Mouse (Mus musculus) embryonic facial prominence, embryonic 10.5 days (tissue): ENCODE data around the gene Tbc1d22a. TPM values are rescaled to one million over a fixed set of nuclear protein-coding genes. Genes with fewer than 3 reads are reported as not detected.

ENCODE experiments used
- DNase-seq: peaks from one replicate; pipeline ENCODE4 v3.0.0-alpha.2; 2017; ENCODE audit warnings: low spot score
- H3K27ac ChIP-seq: fragments of 300-500 bp; sonication (generic); replicated peaks from 2 replicates; pipeline ENCODE4 v1.5.1; 2016; ENCODE audit warnings: mild to moderate bottlenecking
- H3K27me3 ChIP-seq: fragments of 300-500 bp; sonication (generic); replicated peaks from 2 replicates; pipeline ENCODE4 v1.6.1; 2016; ENCODE audit warnings: low read depth, mild to moderate bottlenecking; ENCODE audit not compliant: poor library complexity, severe bottlenecking
- H3K36me3 ChIP-seq: fragments of 300-500 bp; sonication (generic); replicated peaks from 2 replicates; pipeline ENCODE4 v1.6.1; 2016; ENCODE audit warnings: mild to moderate bottlenecking, moderate library complexity
- H3K4me1 ChIP-seq: fragments of 300-500 bp; sonication (generic); 2 replicates; pipeline ENCODE4 v1.6.1; 2016
- H3K4me3 ChIP-seq: fragments of 300-500 bp; sonication (generic); 2 replicates; pipeline ENCODE4 v1.5.1; 2016; ENCODE audit warnings: mild to moderate bottlenecking, moderate library complexity
- H3K9me3 ChIP-seq: fragments of 300-500 bp; sonication (generic); 2 replicates; pipeline ENCODE4 v1.6.1; 2016; ENCODE audit warnings: mild to moderate bottlenecking
- WGBS: fragments of 180-500 bp; shearing (Covaris S2); methylation state at CpG from one replicate; pipeline ENCODE4 v1.1.7; 2016; 5-methylcytosine and 5-hydroxymethylcytosine counted together
- polyA plus RNA-seq: library from polyadenylated mRNA; unstranded; fragments of >200 nt; fragmentation: Nextera tagmentation; extraction: Ambion mirVana; gene quantifications from 2 replicates; pipeline ENCODE4 v1.2.1, GENCODE M21; 2016

Tbc1d22a gene
- polyA plus RNA-seq, 1 experiment from 2014 or later = 11.2 TPM

- Histone ChIP-seq H3K9me3 (no peaks in the 10 kb centered on the region), H3K4me3 (no peak overlapping the region), H3K27ac (peak overlapping the region; percentile 42; the same call in 1 of the 2 replicates), H3K4me1 (peaks cover 75% of the 10 kb centered on the region), H3K27me3 (no peaks in the 10 kb centered on the region), H3K36me3 (no peaks in the 10 kb centered on the region)
- DNase-seq = no peak
- 73% methylated on average over 5 of the region's 5 CpGs for WGBS
These were observed 260.7 kb downstream of the Tbc1d22a start for GRCm38 (mm10) chr15:86474951-86475350.

DNA sequence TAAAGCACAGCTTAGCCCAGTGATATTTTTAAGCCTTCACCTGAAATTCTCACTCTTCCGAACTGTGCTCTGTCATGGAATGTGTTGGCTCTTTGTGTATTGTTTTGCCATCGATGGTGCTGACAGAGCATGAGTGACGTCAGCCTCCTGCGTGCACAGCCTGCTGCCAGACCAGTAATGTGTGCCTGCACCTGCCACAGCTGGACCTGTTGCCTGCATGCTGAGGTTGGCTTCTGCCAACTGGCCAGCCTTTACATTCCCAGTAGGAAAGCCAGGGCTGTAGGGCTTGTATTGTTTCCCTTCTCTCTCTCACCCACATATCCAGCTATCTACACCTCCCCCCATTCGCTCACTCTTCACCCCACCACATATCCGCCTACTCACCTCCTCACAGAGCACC, 262.2 kb downstream of the Tbc1d22a start:
- no peak overlapping the region for H3K27ac ChIP-seq
- no peaks in the 10 kb centered on the region for H3K27me3 ChIP-seq
- WGBS = 76% methylated on average over 6 of the region's 6 CpGs
- no peak for DNase-seq
- peaks cover 75% of the 10 kb centered on the region for H3K4me1 ChIP-seq
- H3K4me3 ChIP-seq = no peak overlapping the region
- H3K36me3 ChIP-seq = no peaks in the 10 kb centered on the region
- no peaks in the 10 kb centered on the region for H3K9me3 ChIP-seq

- 68% methylated on average over 6 of the region's 6 CpGs for WGBS
- DNase-seq = no peak
- Histone ChIP-seq H3K4me3 (no peak overlapping the region), H3K9me3 (no peaks in the 10 kb centered on the region), H3K4me1 (peaks cover 73% of the 10 kb centered on the region), H3K36me3 (no peaks in the 10 kb centered on the region), H3K27me3 (no peaks in the 10 kb centered on the region), H3K27ac (no peak overlapping the region)
These were observed 262.8 kb downstream of the Tbc1d22a start for GRCm38 (mm10) chr15:86477032-86477431.

DNA sequence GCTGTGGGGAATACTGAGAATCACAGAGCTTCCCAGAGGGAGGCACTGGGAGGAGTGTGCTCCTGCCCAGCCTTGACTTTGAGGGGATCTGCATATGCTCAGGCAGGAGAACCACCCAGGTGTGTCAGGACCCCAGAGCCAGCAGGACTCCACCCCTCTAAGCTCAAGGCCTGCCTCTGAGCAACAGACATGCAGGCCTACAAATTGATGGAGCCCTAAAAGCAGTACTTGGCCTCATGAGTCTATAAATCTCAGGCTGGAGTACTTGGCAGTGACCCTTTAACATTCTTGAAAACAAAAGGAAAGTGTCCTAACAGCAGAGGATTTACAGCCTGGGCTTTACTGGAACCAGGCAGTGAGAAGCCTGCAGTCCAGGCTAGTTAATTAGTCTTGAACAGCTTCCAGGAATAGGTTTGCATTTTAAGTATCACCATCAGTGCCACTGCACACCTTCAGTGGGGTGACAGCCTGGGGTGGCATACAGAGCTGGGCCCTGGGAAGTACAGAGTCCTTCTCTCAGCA, 263.3 kb downstream of the Tbc1d22a start:
- H3K4me1 ChIP-seq = peaks cover 68% of the 10 kb centered on the region
- H3K27me3 ChIP-seq = no peaks in the 10 kb centered on the region
- DNase-seq = no peak
- no peak overlapping the region for H3K27ac ChIP-seq
- H3K36me3 ChIP-seq = no peaks in the 10 kb centered on the region
- no peaks in the 10 kb centered on the region for H3K9me3 ChIP-seq
- H3K4me3 ChIP-seq = no peak overlapping the region

GRCm38 (mm10) chr15:86478685-86479502, 264.6 kb downstream of the Tbc1d22a start:
- peak; percentile 40 for DNase-seq
- no peaks in the 10 kb centered on the region for H3K27me3 ChIP-seq
- peak overlapping the region; percentile 7; the same call in 1 of the 2 replicates for H3K27ac ChIP-seq
- H3K4me3 ChIP-seq = no peak overlapping the region
- peaks cover 55% of the 10 kb centered on the region for H3K4me1 ChIP-seq
- H3K9me3 ChIP-seq = no peaks in the 10 kb centered on the region
- WGBS = 66% methylated on average over 13 of the region's 13 CpGs
- no peaks in the 10 kb centered on the region for H3K36me3 ChIP-seq

DNA sequence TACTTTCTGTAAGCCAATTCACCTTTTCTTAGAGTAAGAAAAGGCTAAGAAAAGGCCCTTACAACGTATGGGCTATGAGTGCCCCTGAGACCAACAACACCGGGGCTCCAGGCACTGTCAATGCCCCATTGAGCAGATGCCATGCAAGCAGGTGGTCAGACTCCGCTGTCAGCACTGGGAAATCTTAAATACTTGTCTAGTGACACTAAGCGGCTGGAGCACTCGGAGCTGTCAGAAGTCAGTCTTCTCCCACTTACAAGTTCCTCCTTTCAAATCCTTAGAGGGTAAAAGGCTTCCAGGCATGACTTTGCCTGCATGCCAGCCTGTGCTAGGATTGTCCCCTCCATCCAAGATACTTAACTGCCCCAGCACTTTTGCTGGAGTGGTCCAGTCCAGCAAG, 268.1 kb downstream of the Tbc1d22a start:
- WGBS = 87% methylated on average over 5 of the region's 5 CpGs
- Histone ChIP-seq H3K4me3 (no peak overlapping the region), H3K27me3 (no peaks in the 10 kb centered on the region), H3K9me3 (no peaks in the 10 kb centered on the region), H3K27ac (no peak overlapping the region), H3K36me3 (no peaks in the 10 kb centered on the region), H3K4me1 (peaks cover 46% of the 10 kb centered on the region)
- no peak for DNase-seq

DNA sequence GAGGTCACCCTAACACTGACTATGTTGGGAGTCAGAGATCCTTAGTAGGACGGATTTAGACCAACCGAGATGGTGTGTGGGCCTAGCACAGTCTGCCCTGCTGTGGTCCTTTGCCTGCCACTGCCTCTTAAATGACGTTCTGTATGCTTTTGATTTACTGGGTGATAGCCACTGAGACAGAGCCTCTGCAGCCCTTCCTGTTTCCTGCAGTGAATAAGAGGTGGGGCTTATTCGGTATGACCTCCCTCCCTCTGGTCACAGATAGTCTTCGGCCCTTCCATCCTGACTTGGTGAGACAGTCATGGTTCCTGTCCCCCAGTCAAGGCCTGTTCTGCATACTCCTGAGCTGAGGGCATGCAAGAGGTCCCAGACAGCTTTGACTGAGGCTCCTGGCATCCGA, 271.6 kb downstream of the Tbc1d22a start:
- no peaks in the 10 kb centered on the region for H3K9me3 ChIP-seq
- no peaks in the 10 kb centered on the region for H3K36me3 ChIP-seq
- DNase-seq = no peak
- H3K27me3 ChIP-seq = no peaks in the 10 kb centered on the region
- peaks cover 34% of the 10 kb centered on the region for H3K4me1 ChIP-seq
- whole genome bisulfite sequencing = 74% methylated on average over 6 of the region's 6 CpGs
- no peak overlapping the region for H3K4me3 ChIP-seq
- no peak overlapping the region for H3K27ac ChIP-seq

GRCm38 (mm10) chr15:86487359-86487758, 273.1 kb downstream of the Tbc1d22a start:
- no peaks in the 10 kb centered on the region for H3K9me3 ChIP-seq
- no peak overlapping the region for H3K4me3 ChIP-seq
- 0 out of 2 replicates have a peak overlapping the region, but pooled peaks have one; percentile 19 for H3K27ac ChIP-seq
- no peaks in the 10 kb centered on the region for H3K27me3 ChIP-seq
- no peaks in the 10 kb centered on the region for H3K36me3 ChIP-seq
- 84% methylated on average over 5 of the region's 5 CpGs for WGBS
- DNase-seq = no peak
- H3K4me1 ChIP-seq = peaks cover 49% of the 10 kb centered on the region

- H3K27me3 ChIP-seq = no peaks in the 10 kb centered on the region
- DNase-seq = no peak
- no peak overlapping the region for H3K4me3 ChIP-seq
- WGBS = 86% methylated on average over 12 of the region's 12 CpGs
- no peak overlapping the region; the same call in none of the 2 replicates for H3K27ac ChIP-seq
- peaks cover 42% of the 10 kb centered on the region for H3K4me1 ChIP-seq
- H3K9me3 ChIP-seq = no peaks in the 10 kb centered on the region
- no peaks in the 10 kb centered on the region for H3K36me3 ChIP-seq
These were observed 277.3 kb downstream of the Tbc1d22a start for GRCm38 (mm10) chr15:86491434-86492099.

DNA sequence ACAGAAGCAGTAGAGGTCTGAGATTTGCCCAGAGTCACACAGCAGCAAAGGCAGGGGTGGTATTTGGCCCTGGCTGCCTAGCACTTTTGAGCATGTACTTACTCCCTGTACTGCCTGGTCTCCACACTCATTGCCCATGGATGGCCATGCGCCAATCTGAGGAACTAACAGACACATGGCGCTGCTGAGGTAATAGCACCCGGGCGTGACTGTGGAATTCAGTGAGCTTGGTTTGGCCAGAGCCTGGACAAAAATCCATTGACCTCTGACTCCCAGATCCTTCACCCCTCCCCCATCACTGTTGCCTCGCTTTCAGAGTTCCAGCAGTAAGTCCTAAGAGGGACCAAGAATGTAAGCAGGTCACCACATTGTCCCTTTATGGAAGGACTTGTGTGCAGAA, 278.4 kb downstream of the Tbc1d22a start:
- WGBS = 61% methylated on average over 5 of the region's 5 CpGs
- Histone ChIP-seq H3K4me3 (no peak overlapping the region), H3K4me1 (peaks cover 46% of the 10 kb centered on the region), H3K27me3 (no peaks in the 10 kb centered on the region), H3K27ac (no peak overlapping the region), H3K36me3 (no peaks in the 10 kb centered on the region), H3K9me3 (no peaks in the 10 kb centered on the region)
- no peak for DNase-seq

DNA sequence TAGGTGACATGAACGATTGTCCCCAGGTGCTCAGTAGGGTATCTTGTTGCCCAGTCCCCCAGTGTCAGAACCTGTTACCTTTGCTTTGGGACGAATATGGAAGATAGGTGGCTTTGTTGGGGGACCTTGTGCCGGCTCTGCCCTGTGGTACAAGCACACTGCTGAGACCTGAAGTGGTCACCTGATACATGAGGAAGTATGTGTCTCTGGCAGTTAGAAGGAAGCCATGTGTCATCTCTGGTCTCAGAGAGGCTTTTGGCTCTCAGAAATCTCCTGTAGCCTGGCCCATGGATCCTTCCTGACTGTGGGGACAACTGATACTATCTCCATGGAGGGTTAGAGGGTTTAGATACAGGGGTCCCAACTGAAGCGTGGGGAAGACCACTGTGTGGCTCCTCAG, 281.9 kb downstream of the Tbc1d22a start:
- WGBS = 90% methylated on average over 4 of the region's 4 CpGs
- H3K27ac ChIP-seq = no peak overlapping the region

DNA sequence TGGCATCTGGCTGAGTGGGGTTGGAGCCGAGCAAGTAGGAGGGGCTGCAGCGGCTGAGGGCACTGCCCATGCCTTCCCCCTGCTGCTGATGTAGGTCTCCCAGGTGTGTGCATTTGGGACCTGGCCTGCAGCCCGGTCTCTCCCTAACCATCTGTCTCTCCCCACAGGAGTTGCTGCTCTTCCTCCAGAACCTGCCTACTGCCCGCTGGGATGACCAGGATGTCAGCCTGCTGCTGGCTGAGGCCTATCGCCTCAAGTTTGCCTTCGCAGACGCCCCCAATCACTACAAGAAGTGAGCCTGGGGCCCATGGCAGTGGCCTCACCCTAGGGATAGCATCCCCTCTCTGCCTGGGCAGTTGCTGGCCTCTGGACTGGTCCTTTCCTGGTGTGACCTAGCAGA, 282.4 kb downstream of the Tbc1d22a start:
- peaks cover 29% of the 10 kb centered on the region for H3K4me1 ChIP-seq
- no peak for DNase-seq
- H3K36me3 ChIP-seq = no peaks in the 10 kb centered on the region
- H3K27me3 ChIP-seq = no peaks in the 10 kb centered on the region
- H3K4me3 ChIP-seq = no peak overlapping the region
- H3K9me3 ChIP-seq = no peaks in the 10 kb centered on the region
- WGBS = 94% methylated on average over 7 of the region's 7 CpGs
- peak overlapping the region; percentile 51; the same call in 1 of the 2 replicates for H3K27ac ChIP-seq

More for the DNA sequence above, 281.9 kb downstream of the Tbc1d22a start:
- no peak for DNase-seq
- no peaks in the 10 kb centered on the region for H3K9me3 ChIP-seq
- no peaks in the 10 kb centered on the region for H3K36me3 ChIP-seq
- H3K27me3 ChIP-seq = no peaks in the 10 kb centered on the region
- H3K4me1 ChIP-seq = peaks cover 34% of the 10 kb centered on the region
- H3K4me3 ChIP-seq = no peak overlapping the region

DNA sequence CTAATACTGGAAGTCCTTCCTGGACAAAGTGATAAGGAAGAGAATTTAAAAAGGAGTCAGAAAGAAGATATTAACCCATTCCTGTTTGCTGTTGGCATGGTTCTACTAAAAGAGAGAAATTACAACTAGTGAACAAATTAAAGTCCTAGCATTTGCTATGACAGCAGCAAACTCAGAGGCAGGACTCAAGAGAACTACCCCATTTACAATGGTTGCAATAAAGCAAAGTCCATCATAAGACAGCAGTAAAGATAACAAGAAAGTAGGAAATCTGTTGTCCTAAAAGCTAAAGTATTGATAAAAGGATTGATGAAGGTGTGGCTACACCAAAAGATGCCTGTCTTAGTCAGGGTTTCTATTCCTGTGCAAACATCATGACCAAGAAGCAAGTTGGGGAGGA, 286.3 kb downstream of the Tbc1d22a start:
- Histone ChIP-seq H3K9me3 (no peaks in the 10 kb centered on the region), H3K4me1 (peaks cover 17% of the 10 kb centered on the region), H3K36me3 (no peaks in the 10 kb centered on the region), H3K27ac (no peak overlapping the region), H3K27me3 (no peaks in the 10 kb centered on the region), H3K4me3 (no peak overlapping the region)
- DNase-seq = no peak
